Mouse (Mus musculus) liver, embryonic 14.5 days (tissue): ENCODE measurements around the gene Fut9.

Source experiments
- CTCF ChIP-seq: IDR thresholded peaks from 2 replicates; pipeline ENCODE4 v1.5.1; 2016; ENCODE audit warnings: antibody characterized with exemption, low read depth, control low read depth
- EP300 ChIP-seq: IDR thresholded peaks from 2 replicates; pipeline ENCODE4 v1.6.1; 2016; ENCODE audit warnings: antibody characterized with exemption, low read depth

DNA sequence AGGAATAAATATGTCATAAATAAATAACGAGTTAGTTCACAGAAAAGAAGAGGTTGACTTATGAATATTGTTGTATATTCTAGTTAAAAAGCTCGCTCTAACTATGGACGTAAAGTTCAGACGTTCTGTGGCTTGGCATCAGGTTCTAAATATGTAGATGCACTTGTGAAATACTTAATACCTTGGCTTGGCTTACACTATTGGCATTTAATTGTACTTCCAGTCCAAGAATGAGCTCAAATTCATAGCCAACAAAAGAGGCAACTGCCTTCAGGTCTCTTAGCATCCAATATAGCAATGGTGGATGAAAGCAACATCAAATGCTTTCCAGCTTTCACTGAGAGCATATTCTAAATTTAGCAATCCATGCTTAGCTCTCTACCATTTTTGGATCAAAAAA lies 182.7 kb downstream of the Fut9 start:
- TF ChIP-seq CTCF (no peak), EP300 (no peak)
